Mouse (Mus musculus): ENCODE measurements around the gene Cutal.
"Not testable (repeated sequence)": the region's sequence is repeated elsewhere in the genome, so short reads cannot be mapped to it uniquely, and the experiment has no call there.

Gene Cutal

GRCm38 (mm10) chr2:34874271-34874670 is at the start of gene Cutal:
Gene Cutal (plus strand): TSS chr2:34874396.
- no peak for DNase-seq (ENCODE audit: low spot score)

GRCm38 (mm10) chr2:34825827-34826459 is 48.3 kb upstream of the Cutal start, which contains the start of gene Fbxw2:
Gene Fbxw2 (minus strand): TSS chr2:34826311.
- peak; percentile 95 for DNase-seq (ENCODE audit: low spot score)

GRCm38 (mm10) chr2:34826460-34827231 is 47.5 kb upstream of the Cutal start:
- no peak for DNase-seq (ENCODE audit: low spot score)

- DNase-seq (ENCODE audit: low spot score) = no peak
Measured at GRCm38 (mm10) chr2:34827591-34827990, 46.6 kb upstream of the Cutal start.

- DNase-seq (ENCODE audit: low spot score) = no peak
Measured at GRCm38 (mm10) chr2:34828026-34828425, 46.2 kb upstream of the Cutal start.

GRCm38 (mm10) chr2:34830066-34830465 is 44.1 kb upstream of the Cutal start:
- DNase-seq (ENCODE audit: low spot score) = not testable (repeated sequence)

GRCm38 (mm10) chr2:34832766-34833457 is 41.3 kb upstream of the Cutal start, which contains the start of gene Gm34653:
Gene Gm34653 (plus strand): TSS chr2:34833007.
- not testable (repeated sequence) for DNase-seq (ENCODE audit: low spot score)

GRCm38 (mm10) chr2:34833624-34834023 is 40.6 kb upstream of the Cutal start:
- DNase-seq (ENCODE audit: low spot score) = no peak

- no peak for DNase-seq (ENCODE audit: low spot score)
Measured at GRCm38 (mm10) chr2:34835669-34836068, 38.5 kb upstream of the Cutal start.

GRCm38 (mm10) chr2:34840143-34840542 is 34.1 kb upstream of the Cutal start:
- DNase-seq (ENCODE audit: low spot score) = not testable (repeated sequence)

- peak; percentile 90 for DNase-seq (ENCODE audit: low spot score)
Measured at GRCm38 (mm10) chr2:34841706-34842105, 32.5 kb upstream of the Cutal start.

GRCm38 (mm10) chr2:34843211-34843939 is 30.8 kb upstream of the Cutal start:
- DNase-seq (ENCODE audit: low spot score) = no peak

- no peak for DNase-seq (ENCODE audit: low spot score)
Measured at GRCm38 (mm10) chr2:34847702-34848101, 26.5 kb upstream of the Cutal start.

GRCm38 (mm10) chr2:34855265-34855664 is 18.9 kb upstream of the Cutal start:
- DNase-seq (ENCODE audit: low spot score) = no peak

GRCm38 (mm10) chr2:34857728-34858127 is 16.5 kb upstream of the Cutal start:
- DNase-seq (ENCODE audit: low spot score) = no peak

GRCm38 (mm10) chr2:34869680-34870079 is 4.5 kb upstream of the Cutal start:
- peak; percentile 54 for DNase-seq (ENCODE audit: low spot score)

- DNase-seq (ENCODE audit: low spot score) = peak; percentile 100
Measured at GRCm38 (mm10) chr2:34870520-34871474, 3.4 kb upstream of the Cutal start.

- DNase-seq (ENCODE audit: low spot score) = no peak
Measured at GRCm38 (mm10) chr2:34874816-34875345, 685 bp downstream of the Cutal start, which contains the start of gene Psmd5. Gene Psmd5 (minus strand): TSS chr2:34874968.

- no peak for DNase-seq (ENCODE audit: low spot score)
Measured at GRCm38 (mm10) chr2:34880054-34880453, 5.9 kb downstream of the Cutal start.

GRCm38 (mm10) chr2:34882757-34883156 is 8.6 kb downstream of the Cutal start:
- no peak for DNase-seq (ENCODE audit: low spot score)
